Mouse (Mus musculus) liver, embryonic 16.5 days (tissue): ENCODE measurements around the gene Ebpl. TPM values are rescaled to one million over a fixed set of nuclear protein-coding genes. Genes with fewer than 3 reads are reported as not detected.

Experiments used
- ATAC-seq: fragments of 200-750 bp; cut with Nextera tagmentation; 2 replicates; pipeline ENCODE4 v1.8.0; 2017; ENCODE audit warnings: low read depth, mild to moderate bottlenecking, moderate number of reproducible peaks, moderate library complexity
- H3K27ac ChIP-seq: fragments of 300-500 bp; sonication (generic); 2 replicates; pipeline ENCODE4 v1.5.1; 2014; ENCODE audit warnings: mild to moderate bottlenecking, low read length
- H3K27me3 ChIP-seq: fragments of 300-500 bp; sonication (generic); 2 replicates; pipeline ENCODE4 v1.6.1; 2014; ENCODE audit warnings: low read depth, low read length, mixed read lengths; ENCODE audit not compliant: control insufficient read depth, insufficient read depth
- H3K36me3 ChIP-seq: fragments of 300-500 bp; sonication (generic); 2 replicates; pipeline ENCODE4 v1.6.1; 2014; ENCODE audit warnings: mild to moderate bottlenecking; ENCODE audit not compliant: control insufficient read depth, insufficient read depth
- H3K4me1 ChIP-seq: fragments of 300-500 bp; sonication (generic); 2 replicates; pipeline ENCODE4 v1.6.1; 2014; ENCODE audit warnings: low read depth, low read length, mixed read lengths; ENCODE audit not compliant: control insufficient read depth
- H3K4me2 ChIP-seq: fragments of 300-500 bp; sonication (generic); 2 replicates; pipeline ENCODE4 v1.6.1; 2014; ENCODE audit warnings: low read depth, low read length, mixed read lengths
- H3K4me3 ChIP-seq: fragments of 300-500 bp; sonication (generic); 2 replicates; pipeline ENCODE4 v1.5.1; 2014; ENCODE audit warnings: low read depth, mild to moderate bottlenecking, low read length
- H3K9ac ChIP-seq: fragments of 300-500 bp; sonication (generic); 2 replicates; pipeline ENCODE4 v1.6.1; 2014; ENCODE audit warnings: low read depth, low read length
- H3K9me3 ChIP-seq: fragments of 300-500 bp; sonication (generic); replicated peaks from 2 replicates; pipeline ENCODE4 v1.6.1; 2016; ENCODE audit warnings: low read length; ENCODE audit not compliant: control insufficient read depth
- WGBS: fragments of 180-500 bp; shearing (Covaris S2); extraction: QIAGEN DNeasy Blood & Tissue Kit; methylation state at CpG from one replicate; pipeline ENCODE4 v1.1.7; 2014; ENCODE audit not compliant: insufficient replicate concordance; 5-methylcytosine and 5-hydroxymethylcytosine counted together
- polyA plus RNA-seq: library from polyadenylated mRNA; unstranded; fragments of >200 nt; fragmentation: Nextera tagmentation; extraction: Ambion mirVana; gene quantifications from 2 replicates; pipeline ENCODE4 v1.2.1, GENCODE M21; 2015

Ebpl gene
- polyA plus RNA-seq, result 5.0 and 5.5 TPM in 2 replicates

GRCm38 (mm10) chr14:61360131-61360980 lies at the start of gene Ebpl:
Gene Ebpl, minus strand, starts transcription at chr14:61360439.
- Histone ChIP-seq H3K36me3 (no peaks in the 10 kb centered on the region), H3K9me3 (no peaks in the 10 kb centered on the region), H3K27ac (peak within 1 kb of the TSS; percentile 88), H3K9ac (peak within 1 kb of the TSS; percentile 71), H3K27me3 (no peaks in the 10 kb centered on the region), H3K4me2 (peak within 1 kb of the TSS; percentile 89), H3K4me1 (peaks cover 9% of the 10 kb centered on the region), H3K4me3 (peak within 1 kb of the TSS; percentile 72)
- peak; percentile 96 for ATAC-seq
- under 1% methylated on average over 40 of the region's 40 CpGs for WGBS

- Histone ChIP-seq H3K9ac (no peak overlapping the region), H3K27me3 (no peaks in the 10 kb centered on the region), H3K36me3 (no peaks in the 10 kb centered on the region), H3K4me2 (no peak overlapping the region), H3K4me3 (no peak overlapping the region), H3K9me3 (no peaks in the 10 kb centered on the region), H3K27ac (no peak overlapping the region), H3K4me1 (peaks cover 5% of the 10 kb centered on the region; the same call in 1 of the 2 replicates)
- 19% methylated on average over 2 of the region's 2 CpGs for WGBS
- ATAC-seq, result no peak
These were observed 49.8 kb upstream of the Ebpl start for GRCm38 (mm10) chr14:61410020-61410419.

- H3K4me2 ChIP-seq, result no peak overlapping the region
- H3K4me1 ChIP-seq, result peaks cover 5% of the 10 kb centered on the region; the same call in 1 of the 2 replicates
- no peak overlapping the region for H3K27ac ChIP-seq
- no peaks in the 10 kb centered on the region for H3K9me3 ChIP-seq
- H3K27me3 ChIP-seq, result no peaks in the 10 kb centered on the region
- no peak overlapping the region for H3K9ac ChIP-seq
- H3K36me3 ChIP-seq, result no peaks in the 10 kb centered on the region
- ATAC-seq, result no peak
- H3K4me3 ChIP-seq, result no peak overlapping the region
- 80% methylated on average over 3 of the region's 3 CpGs for WGBS
These were observed 46.8 kb upstream of the Ebpl start for GRCm38 (mm10) chr14:61407055-61407454.

- Histone ChIP-seq H3K9ac (no peak overlapping the region), H3K4me1 (peaks cover 3% of the 10 kb centered on the region; the same call in 1 of the 2 replicates), H3K36me3 (no peaks in the 10 kb centered on the region), H3K27ac (no peak overlapping the region), H3K27me3 (no peaks in the 10 kb centered on the region), H3K9me3 (no peaks in the 10 kb centered on the region), H3K4me3 (no peak overlapping the region), H3K4me2 (no peak overlapping the region)
- ATAC-seq, result no peak
These were observed 45.5 kb upstream of the Ebpl start for GRCm38 (mm10) chr14:61405761-61406160.

- WGBS, result 89% methylated on average over 3 of the region's 3 CpGs
- no peak for ATAC-seq
- H3K4me3 ChIP-seq, result no peak overlapping the region
- H3K4me1 ChIP-seq, result peaks cover 1% of the 10 kb centered on the region; the same call in 1 of the 2 replicates
- H3K27me3 ChIP-seq, result no peaks in the 10 kb centered on the region
- H3K27ac ChIP-seq, result no peak overlapping the region
- H3K9ac ChIP-seq, result no peak overlapping the region
- no peaks in the 10 kb centered on the region for H3K36me3 ChIP-seq
- no peaks in the 10 kb centered on the region for H3K9me3 ChIP-seq
- H3K4me2 ChIP-seq, result no peak overlapping the region
These were observed 44.7 kb upstream of the Ebpl start for GRCm38 (mm10) chr14:61404941-61405340.

- H3K4me1 ChIP-seq, result no peaks in the 10 kb centered on the region
- no peaks in the 10 kb centered on the region for H3K27me3 ChIP-seq
- no peak overlapping the region for H3K4me3 ChIP-seq
- no peaks in the 10 kb centered on the region for H3K9me3 ChIP-seq
- 80% methylated on average over 6 of the region's 6 CpGs for WGBS
- no peak overlapping the region for H3K27ac ChIP-seq
- H3K36me3 ChIP-seq, result no peaks in the 10 kb centered on the region; the same call in none of the 2 replicates
- ATAC-seq, result no peak
- no peak overlapping the region for H3K9ac ChIP-seq
- H3K4me2 ChIP-seq, result no peak overlapping the region
These were observed 34.5 kb upstream of the Ebpl start for GRCm38 (mm10) chr14:61394745-61395144.

- Histone ChIP-seq H3K27me3 (no peaks in the 10 kb centered on the region), H3K4me2 (no peak overlapping the region), H3K36me3 (no peaks in the 10 kb centered on the region; the same call in none of the 2 replicates), H3K9me3 (no peaks in the 10 kb centered on the region), H3K27ac (no peak overlapping the region), H3K4me3 (no peak overlapping the region), H3K9ac (no peak overlapping the region), H3K4me1 (no peaks in the 10 kb centered on the region)
- no peak for ATAC-seq
- 72% methylated on average over 3 of the region's 3 CpGs for WGBS
These were observed 30.3 kb upstream of the Ebpl start for GRCm38 (mm10) chr14:61390586-61390985.

- H3K9me3 ChIP-seq, result no peaks in the 10 kb centered on the region
- no peaks in the 10 kb centered on the region for H3K27me3 ChIP-seq
- no peak overlapping the region for H3K4me2 ChIP-seq
- no peak for ATAC-seq
- WGBS, result 85% methylated on average over 2 of the region's 2 CpGs
- H3K27ac ChIP-seq, result no peak overlapping the region
- H3K9ac ChIP-seq, result no peak overlapping the region
- no peak overlapping the region for H3K4me3 ChIP-seq
- peaks cover 13% of the 10 kb centered on the region for H3K36me3 ChIP-seq
- H3K4me1 ChIP-seq, result no peaks in the 10 kb centered on the region
These were observed 7.1 kb upstream of the Ebpl start for GRCm38 (mm10) chr14:61367290-61367689.

GRCm38 (mm10) chr14:61364656-61365055 lies 4.4 kb upstream of the Ebpl start:
- Histone ChIP-seq H3K4me2 (no peak overlapping the region), H3K27me3 (no peaks in the 10 kb centered on the region), H3K4me3 (no peak overlapping the region), H3K9me3 (no peaks in the 10 kb centered on the region), H3K9ac (no peak overlapping the region), H3K4me1 (peaks cover 9% of the 10 kb centered on the region), H3K27ac (no peak overlapping the region), H3K36me3 (peaks cover 8% of the 10 kb centered on the region)
- no peak for ATAC-seq
- 74% methylated on average over 3 of the region's 3 CpGs for WGBS
